Mouse (Mus musculus) thymus, adult 18-20 months (tissue): ENCODE results near the gene Olfr780.
"Not testable (repeated sequence)": the region's sequence is repeated elsewhere in the genome, so short reads cannot be mapped to it uniquely, and the experiment has no call there.

Experiments
- DNase-seq, 2 experiments: peaks; one replicate each; pipeline ENCODE4 v3.0.0; 2022; ENCODE audit warnings: mixed read lengths in 2 of 2

Olfr780 gene

GRCm38 (mm10) chr10:129317817-129318216, at the start of gene Olfr780:
Gene Olfr780 (plus strand): TSS chr10:129318117.
- DNase-seq = no peak

GRCm38 (mm10) chr10:129271081-129271535, 46.8 kb upstream of the Olfr780 start, which contains the start of gene Olfr777:
Gene Olfr777 (minus strand): TSS chr10:129271485.
- DNase-seq = no peak

GRCm38 (mm10) chr10:129312973-129313372, 4.9 kb upstream of the Olfr780 start:
- not testable (repeated sequence) for DNase-seq

GRCm38 (mm10) chr10:129313521-129313920, 4.4 kb upstream of the Olfr780 start:
- DNase-seq = not testable (repeated sequence)

GRCm38 (mm10) chr10:129328554-129328953, 10.6 kb downstream of the Olfr780 start, which contains the start of gene Olfr781:
Gene Olfr781 (plus strand): TSS chr10:129328854.
- DNase-seq = no peak

- no peak for DNase-seq
These were observed 30.6 kb downstream of the Olfr780 start, which contains the start of gene Olfr782 for GRCm38 (mm10) chr10:129348550-129348949. Gene Olfr782 (plus strand): TSS chr10:129348850.

- not testable (repeated sequence) for DNase-seq
These were observed 34.6 kb downstream of the Olfr780 start for GRCm38 (mm10) chr10:129352475-129352874.

- DNase-seq = not testable (repeated sequence)
These were observed 38.6 kb downstream of the Olfr780 start for GRCm38 (mm10) chr10:129356496-129356895.

- no peak for DNase-seq
These were observed 39.4 kb downstream of the Olfr780 start for GRCm38 (mm10) chr10:129357307-129357706.
